Mouse (Mus musculus): Measurements from ENCODE around the gene Hnrnpf. TPM values are rescaled to one million over a fixed set of nuclear protein-coding genes. Genes with fewer than 3 reads are reported as not detected.

Hnrnpf gene
- total RNA-seq, 1 experiment = 669 TPM

DNA sequence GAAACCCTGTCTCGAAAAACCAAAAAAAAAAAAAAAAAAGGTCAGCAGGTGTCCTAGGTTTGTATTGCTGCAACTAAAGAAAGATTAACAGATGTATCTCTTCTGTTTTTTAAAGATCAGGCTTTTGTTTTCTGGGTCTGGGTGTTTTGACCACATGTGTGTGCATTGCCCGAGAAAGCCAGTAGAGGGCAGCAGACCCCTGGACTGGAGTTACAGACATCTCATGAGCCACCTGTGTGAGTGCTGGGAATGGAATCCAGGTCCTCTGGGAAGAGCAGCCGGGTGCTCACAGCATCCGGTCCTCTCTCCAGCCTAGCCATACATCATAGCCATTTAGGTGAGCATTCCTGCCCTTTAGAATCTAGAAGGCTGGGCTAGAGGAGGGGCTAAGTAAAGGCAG is 52.2 kb downstream of the Hnrnpf start:
- Histone ChIP-seq H3K9ac (ENCODE audit: insufficient read depth, low read depth, low read length, poor library complexity, severe bottlenecking) (no peak overlapping the region), H3K36me3 (ENCODE audit: control insufficient read depth, insufficient read depth, low read length, poor library complexity, severe bottlenecking) (no peaks in the 10 kb centered on the region), H3K4me3 (ENCODE audit: insufficient read depth in 1 of 2, low read depth in 1 of 2, low read length in 2 of 2, poor library complexity in 1 of 2, severe bottlenecking in 1 of 2) (no peak overlapping the region), H3K9me3 (ENCODE audit: control insufficient read depth, insufficient read depth, low read depth, low read length) (no peaks in the 10 kb centered on the region), H3K4me1 (ENCODE audit: control insufficient read depth in 2 of 2, insufficient read depth in 2 of 2, low read length in 2 of 2, poor library complexity in 1 of 2) (peaks cover 0 to 17% of the 10 kb centered on the region in 2 experiments; a peak in 2 of 4 replicates), H3K27ac (ENCODE audit: insufficient read depth, low read depth, low read length, poor library complexity, severe bottlenecking) (no peak overlapping the region)
- peak; percentile 54 for DNase-seq (ENCODE audit: low read depth, low spot score)
- TF ChIP-seq MAFK (IDR thresholded peaks at IDR 0.05; ENCODE audit: insufficient read depth, low read depth, low read length) = no peak
- TF ChIP-seq ZC3H11A (IDR thresholded peaks at IDR 0.05; ENCODE audit: borderline replicate concordance, low read depth, low read length) = 0 out of 2 replicates have a peak, but pooled peaks have one; percentile 34
- in situ Hi-C loops (cut with MboI; ENCODE audit: low sequenced_read_pairs in 2 of 2, unreplicated experiment in 2 of 2) = no loop called here

DNA sequence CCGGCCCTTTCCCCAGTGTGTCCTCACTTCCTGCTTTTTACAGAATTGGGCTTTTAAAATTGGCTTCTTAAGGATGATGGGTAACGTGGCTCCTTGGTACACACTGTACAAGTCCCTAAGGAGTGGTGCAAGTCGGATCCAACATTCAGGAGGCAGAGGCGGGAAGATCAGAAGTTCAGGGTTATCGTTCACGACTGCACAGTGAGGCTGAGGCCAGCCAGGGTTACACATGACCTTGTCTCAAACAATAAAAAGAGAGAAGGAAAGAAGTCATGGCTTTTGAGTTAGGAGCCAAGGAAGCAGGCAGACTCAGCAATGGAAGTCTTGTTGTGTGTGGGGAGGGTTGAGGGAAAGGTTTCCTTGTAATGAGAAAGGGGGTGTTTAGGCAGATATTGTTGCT is 56.0 kb downstream of the Hnrnpf start:
- no peak overlapping the region for H3K27ac ChIP-seq (ENCODE audit: insufficient read depth, low read depth, low read length, poor library complexity, severe bottlenecking)
- no peaks in the 10 kb centered on the region for H3K9me3 ChIP-seq (ENCODE audit: control insufficient read depth, insufficient read depth, low read depth, low read length)
- in situ Hi-C loops (cut with MboI; ENCODE audit: low sequenced_read_pairs in 2 of 2, unreplicated experiment in 2 of 2) = no loop called here
- no peak for DNase-seq (ENCODE audit: low read depth, low spot score)
- H3K9ac ChIP-seq (ENCODE audit: insufficient read depth, low read depth, low read length, poor library complexity, severe bottlenecking) = no peak overlapping the region
- TF ChIP-seq ZC3H11A (IDR thresholded peaks at IDR 0.05; ENCODE audit: borderline replicate concordance, low read depth, low read length) = no peak
- TF ChIP-seq MAFK (IDR thresholded peaks at IDR 0.05; ENCODE audit: insufficient read depth, low read depth, low read length) = no peak
- no peak for TF ChIP-seq ZNF384 (IDR thresholded peaks at IDR 0.05; ENCODE audit: low read depth, low read length)
- TF ChIP-seq CHD2 (IDR thresholded peaks at IDR 0.05; ENCODE audit: low read depth, low read length) = no peak
- no peak for TF ChIP-seq HCFC1 (IDR thresholded peaks at IDR 0.05; ENCODE audit: borderline replicate concordance, insufficient read depth, low read length)
- H3K4me3 ChIP-seq (ENCODE audit: insufficient read depth in 1 of 2, low read depth in 1 of 2, low read length in 2 of 2, poor library complexity in 1 of 2, severe bottlenecking in 1 of 2) = no peak overlapping the region
- peaks cover 0 to 22% of the 10 kb centered on the region in 2 experiments; a peak in 2 of 4 replicates for H3K4me1 ChIP-seq (ENCODE audit: control insufficient read depth in 2 of 2, insufficient read depth in 2 of 2, low read length in 2 of 2, poor library complexity in 1 of 2)
- no peaks in the 10 kb centered on the region for H3K36me3 ChIP-seq (ENCODE audit: control insufficient read depth, insufficient read depth, low read length, poor library complexity, severe bottlenecking)

GRCm38 (mm10) chr6:117956851-117957501 is 56.9 kb downstream of the Hnrnpf start:
- no peaks in the 10 kb centered on the region for H3K9me3 ChIP-seq (ENCODE audit: control insufficient read depth, insufficient read depth, low read depth, low read length)
- no peaks in the 10 kb centered on the region for H3K36me3 ChIP-seq (ENCODE audit: control insufficient read depth, insufficient read depth, low read length, poor library complexity, severe bottlenecking)
- H3K4me1 ChIP-seq (ENCODE audit: control insufficient read depth in 2 of 2, insufficient read depth in 2 of 2, low read length in 2 of 2, poor library complexity in 1 of 2) = peaks cover 0 to 22% of the 10 kb centered on the region in 2 experiments; a peak in 2 of 4 replicates
- no peak for DNase-seq (ENCODE audit: low read depth, low spot score)
- H3K9ac ChIP-seq (ENCODE audit: insufficient read depth, low read depth, low read length, poor library complexity, severe bottlenecking) = peak overlapping the region; percentile 4; the same call in 1 of the 2 replicates
- peak overlapping the region; percentile 1 to 10; a peak in 2 of 4 replicates for H3K4me3 ChIP-seq (ENCODE audit: insufficient read depth in 1 of 2, low read depth in 1 of 2, low read length in 2 of 2, poor library complexity in 1 of 2, severe bottlenecking in 1 of 2)
- H3K27ac ChIP-seq (ENCODE audit: insufficient read depth, low read depth, low read length, poor library complexity, severe bottlenecking) = no peak overlapping the region
- TF ChIP-seq CHD2 (IDR thresholded peaks at IDR 0.05; ENCODE audit: low read depth, low read length) (no peak), HCFC1 (IDR thresholded peaks at IDR 0.05; ENCODE audit: borderline replicate concordance, insufficient read depth, low read length) (no peak)
- in situ Hi-C loops (cut with MboI; ENCODE audit: low sequenced_read_pairs in 2 of 2, unreplicated experiment in 2 of 2) = no loop called here

DNA sequence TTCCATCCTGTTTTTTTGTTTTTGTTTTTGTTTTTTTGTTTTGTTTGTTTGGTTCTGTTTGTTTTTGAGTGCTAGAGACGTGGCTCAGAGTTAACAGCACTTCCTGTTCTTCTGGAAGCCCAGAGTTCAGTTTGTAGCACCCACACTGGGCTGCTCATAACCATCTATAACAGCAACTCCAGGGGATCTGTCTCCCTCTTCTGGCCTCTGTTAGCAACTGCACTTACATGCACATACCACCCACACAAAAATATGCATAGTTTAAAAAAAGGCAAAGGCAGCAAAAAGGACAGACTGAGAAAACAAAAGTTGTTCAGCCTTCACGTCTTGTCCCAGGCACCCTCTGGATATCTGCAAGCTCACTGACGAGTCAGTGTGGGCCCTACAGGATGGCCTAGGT is 63.1 kb downstream of the Hnrnpf start:
- no peak overlapping the region for H3K9ac ChIP-seq (ENCODE audit: insufficient read depth, low read depth, low read length, poor library complexity, severe bottlenecking)
- H3K27ac ChIP-seq (ENCODE audit: insufficient read depth, low read depth, low read length, poor library complexity, severe bottlenecking) = no peak overlapping the region
- in situ Hi-C loops (cut with MboI; ENCODE audit: low sequenced_read_pairs in 2 of 2, unreplicated experiment in 2 of 2) = loop anchor here in 1 of 2 experiments (10.0 kb wide), 1 partner anchor 108 kb away; no protein-coding TSS in a partner anchor
- 0 out of 4 replicates have a peak, but pooled peaks cover 0 to 2% of the 10 kb centered on the region in 2 experiments for H3K4me1 ChIP-seq (ENCODE audit: control insufficient read depth in 2 of 2, insufficient read depth in 2 of 2, low read length in 2 of 2, poor library complexity in 1 of 2)
- no peak overlapping the region for H3K4me3 ChIP-seq (ENCODE audit: insufficient read depth in 1 of 2, low read depth in 1 of 2, low read length in 2 of 2, poor library complexity in 1 of 2, severe bottlenecking in 1 of 2)
- TF ChIP-seq ZC3H11A (IDR thresholded peaks at IDR 0.05; ENCODE audit: borderline replicate concordance, low read depth, low read length) = no peak
- no peak for TF ChIP-seq CHD2 (IDR thresholded peaks at IDR 0.05; ENCODE audit: low read depth, low read length)
- no peak for TF ChIP-seq ZNF384 (IDR thresholded peaks at IDR 0.05; ENCODE audit: low read depth, low read length)
- no peak for TF ChIP-seq MAFK (IDR thresholded peaks at IDR 0.05; ENCODE audit: insufficient read depth, low read depth, low read length)
- TF ChIP-seq HCFC1 (IDR thresholded peaks at IDR 0.05; ENCODE audit: borderline replicate concordance, insufficient read depth, low read length) = no peak
- no peaks in the 10 kb centered on the region for H3K9me3 ChIP-seq (ENCODE audit: control insufficient read depth, insufficient read depth, low read depth, low read length)
- DNase-seq (ENCODE audit: low read depth, low spot score) = no peak
- H3K36me3 ChIP-seq (ENCODE audit: control insufficient read depth, insufficient read depth, low read length, poor library complexity, severe bottlenecking) = no peaks in the 10 kb centered on the region

GRCm38 (mm10) chr6:117966729-117967128 is 66.6 kb downstream of the Hnrnpf start:
- Histone ChIP-seq H3K36me3 (ENCODE audit: control insufficient read depth, insufficient read depth, low read length, poor library complexity, severe bottlenecking) (no peaks in the 10 kb centered on the region), H3K9me3 (ENCODE audit: control insufficient read depth, insufficient read depth, low read depth, low read length) (no peaks in the 10 kb centered on the region), H3K4me1 (ENCODE audit: control insufficient read depth in 2 of 2, insufficient read depth in 2 of 2, low read length in 2 of 2, poor library complexity in 1 of 2) (no peaks in the 10 kb centered on the region), H3K27ac (ENCODE audit: insufficient read depth, low read depth, low read length, poor library complexity, severe bottlenecking) (no peak overlapping the region), H3K4me3 (ENCODE audit: insufficient read depth in 1 of 2, low read depth in 1 of 2, low read length in 2 of 2, poor library complexity in 1 of 2, severe bottlenecking in 1 of 2) (no peak overlapping the region), H3K9ac (ENCODE audit: insufficient read depth, low read depth, low read length, poor library complexity, severe bottlenecking) (no peak overlapping the region)
- in situ Hi-C loops (cut with MboI; ENCODE audit: low sequenced_read_pairs in 2 of 2, unreplicated experiment in 2 of 2) = loop anchor here in 1 of 2 experiments (10.0 kb wide), 1 partner anchor 112 kb away; no protein-coding TSS in a partner anchor
- DNase-seq (ENCODE audit: low read depth, low spot score) = no peak
- TF ChIP-seq MAFK (IDR thresholded peaks at IDR 0.05; ENCODE audit: insufficient read depth, low read depth, low read length) = no peak
- no peak for TF ChIP-seq HCFC1 (IDR thresholded peaks at IDR 0.05; ENCODE audit: borderline replicate concordance, insufficient read depth, low read length)
- no peak for TF ChIP-seq ZC3H11A (IDR thresholded peaks at IDR 0.05; ENCODE audit: borderline replicate concordance, low read depth, low read length)

All from ES-E14 (cell line).